Mouse (Mus musculus) lung, postnatal 10 days (tissue): ENCODE measurements around the gene Nrg3.

Source experiments
- DNase-seq: peaks from one replicate; pipeline ENCODE4 v3.0.0; 2021

Nrg3 gene

GRCm38 (mm10) chr14:38936483-38937054 is 536.3 kb downstream of the Nrg3 start:
- no peak for DNase-seq

GRCm38 (mm10) chr14:38923652-38924051 is 549.2 kb downstream of the Nrg3 start:
- DNase-seq = no peak

GRCm38 (mm10) chr14:38920800-38921199 is 552.1 kb downstream of the Nrg3 start:
- DNase-seq = no peak

- DNase-seq = no peak
Observed at GRCm38 (mm10) chr14:38870591-38870990, 602.3 kb downstream of the Nrg3 start.

- DNase-seq = no peak
Observed at GRCm38 (mm10) chr14:38847566-38847965, 625.3 kb downstream of the Nrg3 start.

GRCm38 (mm10) chr14:38847091-38847490 is 625.8 kb downstream of the Nrg3 start:
- no peak for DNase-seq

- no peak for DNase-seq
Observed at GRCm38 (mm10) chr14:38835006-38835405, 637.9 kb downstream of the Nrg3 start.

- DNase-seq = no peak
Observed at GRCm38 (mm10) chr14:38824891-38825290, 648.0 kb downstream of the Nrg3 start.

GRCm38 (mm10) chr14:38797027-38797426 is 675.9 kb downstream of the Nrg3 start:
- DNase-seq = no peak

- no peak for DNase-seq
Observed at GRCm38 (mm10) chr14:38775291-38776116, 697.4 kb downstream of the Nrg3 start.

GRCm38 (mm10) chr14:38774811-38775210 is 698.1 kb downstream of the Nrg3 start:
- no peak for DNase-seq

GRCm38 (mm10) chr14:38730465-38730864 is 742.4 kb downstream of the Nrg3 start:
- DNase-seq = no peak

- DNase-seq = no peak
Observed at GRCm38 (mm10) chr14:38703894-38704293, 769.0 kb downstream of the Nrg3 start.

GRCm38 (mm10) chr14:38702596-38703393 is 770.1 kb downstream of the Nrg3 start:
- no peak for DNase-seq

GRCm38 (mm10) chr14:38701413-38701812 is 771.5 kb downstream of the Nrg3 start:
- DNase-seq = no peak

GRCm38 (mm10) chr14:38700972-38701371 is 771.9 kb downstream of the Nrg3 start:
- DNase-seq = no peak

- DNase-seq = no peak
Observed at GRCm38 (mm10) chr14:38659973-38660372, 812.9 kb downstream of the Nrg3 start.

GRCm38 (mm10) chr14:38637070-38637469 is 835.8 kb downstream of the Nrg3 start:
- no peak for DNase-seq

GRCm38 (mm10) chr14:38630114-38630513 is 842.8 kb downstream of the Nrg3 start:
- DNase-seq = no peak

GRCm38 (mm10) chr14:38629671-38630070 is 843.2 kb downstream of the Nrg3 start:
- DNase-seq = no peak

GRCm38 (mm10) chr14:38628862-38629619 is 843.8 kb downstream of the Nrg3 start:
- no peak for DNase-seq

- DNase-seq = no peak
Observed at GRCm38 (mm10) chr14:38616969-38617368, 855.9 kb downstream of the Nrg3 start.

GRCm38 (mm10) chr14:38597735-38598134 is 875.2 kb downstream of the Nrg3 start:
- DNase-seq = no peak
